Comparison of ENCODE assay signal across 13 mouse cellular contexts in genomic region chr7:143041138-143041822, GRCm38 (mm10). TPM values are rescaled to one million over a fixed set of nuclear protein-coding genes. Genes with fewer than 3 reads are reported as not detected.
DNase-seq lines count a peak whose midpoint lies in the region; ATAC-seq and TF ChIP-seq lines count a peak whose summit lies in the region.
"Had no signal": no experiment of that assay in that cellular context is flagged by ENCODE, and none has a peak within 500 bp of the region (broad histone marks: within the 10 kb centered on the region; RNA-seq: fewer than 3 reads in every experiment).

No protein-coding gene starts in this region.

- H3K27me3 ChIP-seq in liver, embryonic 11.5 days (replicated peaks; ENCODE audit: control insufficient read depth, insufficient read depth, low read length): no peaks in the 10 kb centered on the region

- no peaks in the 10 kb centered on the region; the same call in 1 of the 2 replicates for H3K9me3 ChIP-seq in liver, embryonic 11.5 days (ENCODE audit: control insufficient read depth, low read length)

- no peaks in the 10 kb centered on the region for H3K36me3 ChIP-seq in liver, embryonic 11.5 days (ENCODE audit: control insufficient read depth, insufficient read depth, low read length)

- H3K4me3 ChIP-seq in cortical plate, adult 2 months (ENCODE audit: insufficient read depth, low read length): no peak overlapping the region
- H3K4me3 ChIP-seq in liver, embryonic 11.5 days (ENCODE audit: low read depth, low read length): no peak overlapping the region
- H3K4me3 ChIP-seq: myocyte had no signal

- ATAC-seq in liver, embryonic 11.5 days (replicated peaks; ENCODE audit: low FRiP score): no peak

- H3K4me2 ChIP-seq in liver, embryonic 11.5 days: no peak overlapping the region

- no peak overlapping the region for H3K9ac ChIP-seq in liver, embryonic 11.5 days (ENCODE audit: low read depth, low read length)

- peak overlapping the region; percentile 63; the same call in 1 of the 2 replicates for H3K27ac ChIP-seq in cortical plate, adult 2 months (ENCODE audit: insufficient read depth, low read length)
- H3K27ac ChIP-seq in liver, embryonic 11.5 days (ENCODE audit: low read depth, low read length): peak overlapping the region; percentile 25; the same call in 1 of the 2 replicates

- WGBS in liver, embryonic 11.5 days: 59% methylated on average over 3 of the region's 3 CpGs

- TF ChIP-seq CTCF in cortical plate, adult 2 months (IDR thresholded peaks at IDR 0.05; ENCODE audit: extremely low read depth, insufficient read depth, low read length): no peak

- no peaks in the 10 kb centered on the region for H3K4me1 ChIP-seq in cortical plate, adult 2 months (ENCODE audit: control insufficient read depth, insufficient read depth, low read length)
- H3K4me1 ChIP-seq in liver, embryonic 11.5 days (replicated peaks; ENCODE audit: control insufficient read depth, insufficient read depth, low read length): peaks cover 19% of the 10 kb centered on the region

- no peak for TF ChIP-seq POLR2A in cortical plate, adult 2 months (IDR thresholded peaks at IDR 0.05; ENCODE audit: extremely low read depth, insufficient read depth, low read length)

- peak; percentile 98 for DNase-seq in heart, adult 11 months
- no peak for DNase-seq in heart, postnatal 4 days
- peak; percentile 18 for DNase-seq in kidney, postnatal 10 days
- DNase-seq in kidney, adult 18-20 months: no peak
- no peak for DNase-seq in liver, embryonic 11.5 days (ENCODE audit: low spot score)
- no peak for DNase-seq in embryo, embryonic 10 days (ENCODE audit: low spot score)
- DNase-seq in adrenal gland, postnatal 14 days: no peak
- DNase-seq: cerebellum, adult 8-10 months; layer of hippocampus, adult 9-11 months; retina, postnatal 1 day; thymus, postnatal 14 days had no signal

RNA-seq across cellular contexts. Expression of gene Cd81, which starts 11.3 kb away (rescaled TPM):
- 100 to 1,000 TPM; 600 to 620 TPM for total RNA-seq in heart, postnatal 4 days (2021)
- 638 and 653 TPM in 2 replicates for polyA plus RNA-seq in cortical plate, adult 2 months (2012; rRNA removed)
- polyA plus RNA-seq in liver, embryonic 11.5 days (2014; fragmentation: Nextera tagmentation; extraction: Ambion mirVana): 273 and 276 TPM in 2 replicates
- total RNA-seq in adrenal gland, postnatal 14 days (2021): 536 and 561 TPM in 2 replicates

RNA-seq across cellular contexts. Expression of gene Tssc4, which starts 27.8 kb away (rescaled TPM):
- total RNA-seq in heart, postnatal 4 days (2021): 10 to 100 TPM; 32.6 to 33.9 TPM
- 71.6 and 74.4 TPM in 2 replicates for polyA plus RNA-seq in cortical plate, adult 2 months (2012; rRNA removed)
- 48.9 and 52.2 TPM in 2 replicates for polyA plus RNA-seq in liver, embryonic 11.5 days (2014; fragmentation: Nextera tagmentation; extraction: Ambion mirVana)
- total RNA-seq in adrenal gland, postnatal 14 days (2021): 32.2 and 33.3 TPM in 2 replicates

RNA-seq across cellular contexts. Expression of gene Tspan32, which starts 36.4 kb away (rescaled TPM):
- under 1 TPM; 0.45 to 0.64 TPM for total RNA-seq in heart, postnatal 4 days (2021)
- 0.26 and 0.44 TPM in 2 replicates for polyA plus RNA-seq in cortical plate, adult 2 months (2012; rRNA removed)
- polyA plus RNA-seq in liver, embryonic 11.5 days (2014; fragmentation: Nextera tagmentation; extraction: Ambion mirVana): 115 and 118 TPM in 2 replicates
- 2.0 and 8.6 TPM in 2 replicates for total RNA-seq in adrenal gland, postnatal 14 days (2021)

RNA-seq across cellular contexts. Expression of gene Trpm5, which starts 53.2 kb away (rescaled TPM):
- under 1 TPM; 0.74 to 0.93 TPM for total RNA-seq in heart, postnatal 4 days (2021)
- not detected in 2 replicates for polyA plus RNA-seq in cortical plate, adult 2 months (2012; rRNA removed)
- 1.2 and 1.3 TPM in 2 replicates for polyA plus RNA-seq in liver, embryonic 11.5 days (2014; fragmentation: Nextera tagmentation; extraction: Ambion mirVana)
- total RNA-seq in adrenal gland, postnatal 14 days (2021): 0.59 and 0.68 TPM in 2 replicates

Comparison
In these comparisons a context has a peak if more than half of its experiments do, and no peak if none do; other contexts are left out.
1. DNase-seq: peak in heart, adult 11 months (single experiment) and kidney, postnatal 10 days (single experiment); none in heart, postnatal 4 days (single experiment), kidney, adult 18-20 months (single experiment), liver, embryonic 11.5 days (single experiment), embryo, embryonic 10 days (single experiment) and adrenal gland, postnatal 14 days (single experiment).